Mouse (Mus musculus) limb, embryonic 14.5 days (tissue): ENCODE results near the gene Pde10a. TPM values are rescaled to one million over a fixed set of nuclear protein-coding genes. Genes with fewer than 3 reads are reported as not detected.

Experiments used
- ATAC-seq: fragments of 200-750 bp; cut with Nextera tagmentation; 2 replicates; pipeline ENCODE4 v1.8.0; 2017; ENCODE audit warnings: low read depth, moderate number of reproducible peaks, moderate TSS enrichment; ENCODE audit not compliant: low FRiP score
- DNase-seq: peaks from one replicate; pipeline ENCODE4 v3.0.0-alpha.2; 2015; ENCODE audit warnings: low spot score
- H3K27ac ChIP-seq: fragments of 300-500 bp; sonication (generic); replicated peaks from 2 replicates; pipeline ENCODE4 v1.5.1; 2014; ENCODE audit warnings: low read depth, mild to moderate bottlenecking, low read length, moderate library complexity, mixed read lengths
- H3K27me3 ChIP-seq: fragments of 300-500 bp; sonication (generic); 2 replicates; pipeline ENCODE4 v1.6.1; 2014; ENCODE audit warnings: low read length, mixed read lengths; ENCODE audit not compliant: control insufficient read depth, insufficient read depth
- H3K36me3 ChIP-seq: fragments of 300-500 bp; sonication (generic); 2 replicates; pipeline ENCODE4 v1.6.1; 2014; ENCODE audit warnings: mild to moderate bottlenecking, low read length, moderate library complexity, mixed read lengths; ENCODE audit not compliant: control insufficient read depth, insufficient read depth
- H3K4me1 ChIP-seq: fragments of 300-500 bp; sonication (generic); 2 replicates; pipeline ENCODE4 v1.6.1; 2014; ENCODE audit warnings: antibody characterized with exemption, low read length, mixed read lengths; ENCODE audit not compliant: control insufficient read depth, insufficient read depth
- H3K4me2 ChIP-seq: fragments of 300-500 bp; sonication (generic); replicated peaks from 2 replicates; pipeline ENCODE4 v1.6.1; 2014; ENCODE audit warnings: low read depth, mild to moderate bottlenecking, low read length, moderate library complexity; ENCODE audit not compliant: severe bottlenecking
- H3K4me3 ChIP-seq: fragments of 300-500 bp; sonication (generic); replicated peaks from 2 replicates; pipeline ENCODE4 v1.5.1; 2014; ENCODE audit warnings: low read length
- H3K9ac ChIP-seq: fragments of 300-500 bp; sonication (generic); 2 replicates; pipeline ENCODE4 v1.6.1; 2014; ENCODE audit warnings: mild to moderate bottlenecking, low read depth, low read length, moderate library complexity; ENCODE audit not compliant: severe bottlenecking
- H3K9me3 ChIP-seq: fragments of 300-500 bp; sonication (generic); 2 replicates; pipeline ENCODE4 v1.6.1; 2016; ENCODE audit warnings: low read length; ENCODE audit not compliant: control insufficient read depth
- POLR2A ChIP-seq: fragments of 200-500 bp; IDR thresholded peaks from 2 replicates; pipeline ENCODE4 v1.8.0; 2012; ENCODE audit warnings: inconsistent platforms, mild to moderate bottlenecking, moderate library complexity, borderline replicate concordance; ENCODE audit not compliant: insufficient read depth, insufficient read length; ENCODE audit errors: extremely low read depth
- WGBS: fragments of 180-500 bp; shearing (Covaris S2); extraction: QIAGEN DNeasy Blood & Tissue Kit; methylation state at CpG from one replicate; pipeline ENCODE4 v1.1.7; 2014; 5-methylcytosine and 5-hydroxymethylcytosine counted together
- polyA plus RNA-seq, 2 experiments: library from polyadenylated mRNA; depleted of rRNA in 1 of 2; stranded (reverse) in 1 of 2; unstranded in 1 of 2; fragments of >200 nt; fragmentation: Nextera tagmentation in 1 of 2; extraction: Ambion mirVana in 1 of 2; gene quantifications; 2 replicates each; pipeline versions ENCODE4 v1.2.1 to v1.2.3; 2012 to 2014

The Pde10a gene
- polyA plus RNA-seq, 2 experiments, result 3.8 to 5.0 TPM

DNA sequence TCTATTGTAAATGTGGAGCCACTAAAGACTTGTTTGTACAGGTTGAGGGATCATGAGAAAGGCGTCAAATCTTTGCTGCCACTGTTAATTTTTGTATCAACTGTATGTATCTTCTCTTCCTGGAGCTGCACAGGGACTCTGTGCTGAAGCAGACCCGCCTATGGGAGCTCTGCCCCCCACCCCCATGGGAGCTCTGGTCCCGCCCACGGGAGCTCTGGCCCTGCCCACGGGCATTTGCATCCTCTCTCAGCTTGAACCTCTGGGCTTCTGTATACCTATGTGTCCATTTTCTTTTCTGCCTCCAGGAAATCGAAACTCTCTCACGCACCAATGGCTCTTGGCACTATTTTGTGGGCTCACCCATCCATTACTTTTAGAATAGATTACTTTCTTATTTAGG is 203.5 kb downstream of the Pde10a start:
- no peak overlapping the region for H3K27ac ChIP-seq
- ATAC-seq (no peak), DNase-seq (no peak)
- H3K9ac ChIP-seq, result no peak overlapping the region
- no peak overlapping the region for H3K4me3 ChIP-seq
- H3K9me3 ChIP-seq, result no peaks in the 10 kb centered on the region
- H3K4me2 ChIP-seq, result no peak overlapping the region
- TF ChIP-seq POLR2A, result no peak
- H3K27me3 ChIP-seq, result no peaks in the 10 kb centered on the region
- no peaks in the 10 kb centered on the region for H3K36me3 ChIP-seq
- 49% methylated on average over 7 of the region's 7 CpGs for WGBS
- 0 out of 2 replicates have a peak, but pooled peaks cover 3% of the 10 kb centered on the region for H3K4me1 ChIP-seq

DNA sequence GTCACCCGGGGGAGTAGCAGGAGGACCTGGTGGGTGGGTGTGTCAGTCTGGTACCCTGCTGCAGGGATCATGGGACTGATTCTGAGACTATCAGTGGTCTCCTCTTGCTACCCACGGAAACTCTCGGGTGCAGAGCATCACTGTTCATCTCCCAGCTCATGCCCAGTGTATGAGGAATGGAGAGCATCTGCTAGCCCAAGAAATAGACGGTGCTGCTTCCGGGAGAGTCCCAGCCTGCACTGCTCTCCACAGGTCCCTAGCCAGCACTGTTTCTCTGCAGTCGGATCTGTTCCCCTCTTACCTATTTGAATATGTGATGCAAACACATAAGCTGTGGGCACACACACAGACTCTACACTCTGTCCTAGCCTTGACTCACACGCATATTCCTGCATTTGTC is 204.6 kb downstream of the Pde10a start:
- ATAC-seq, result no peak

DNA sequence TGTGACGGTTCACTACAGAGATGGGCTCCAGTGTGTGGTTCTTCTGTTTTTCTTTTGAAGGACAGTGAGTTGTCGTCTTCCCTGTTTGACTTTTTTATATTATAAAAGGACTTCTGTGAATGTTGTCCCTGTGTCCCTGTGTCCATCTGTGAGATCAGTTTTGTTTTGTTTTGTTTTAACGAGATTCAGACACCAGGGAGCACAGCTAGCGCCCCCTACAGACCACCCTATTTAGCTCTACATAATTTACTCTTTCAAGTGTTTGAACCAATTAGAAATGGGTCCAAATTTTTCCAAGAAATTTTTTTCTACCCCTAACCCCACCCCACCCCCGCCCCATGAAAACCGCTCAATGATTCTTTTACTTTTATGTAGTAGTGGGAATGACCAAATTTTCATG is 205.9 kb downstream of the Pde10a start:
- no peaks in the 10 kb centered on the region for H3K27me3 ChIP-seq
- no peak for ATAC-seq
- H3K4me3 ChIP-seq, result no peak overlapping the region
- H3K36me3 ChIP-seq, result no peaks in the 10 kb centered on the region
- no peak overlapping the region for H3K27ac ChIP-seq
- no peak for TF ChIP-seq POLR2A
- 62% methylated on average over 6 of the region's 6 CpGs for WGBS
- H3K9ac ChIP-seq, result no peak overlapping the region
- no peak overlapping the region for H3K4me2 ChIP-seq
- no peaks in the 10 kb centered on the region for H3K9me3 ChIP-seq
- no peak for DNase-seq
- H3K4me1 ChIP-seq, result no peaks in the 10 kb centered on the region

More for the DNA sequence above, 204.6 kb downstream of the Pde10a start:
- no peak overlapping the region for H3K27ac ChIP-seq
- H3K4me2 ChIP-seq, result no peak overlapping the region
- H3K4me1 ChIP-seq, result no peaks in the 10 kb centered on the region
- no peak for DNase-seq
- 75% methylated on average over 7 of the region's 7 CpGs for WGBS
- no peaks in the 10 kb centered on the region for H3K9me3 ChIP-seq
- H3K4me3 ChIP-seq, result no peak overlapping the region
- no peaks in the 10 kb centered on the region for H3K36me3 ChIP-seq
- no peaks in the 10 kb centered on the region for H3K27me3 ChIP-seq
- no peak for TF ChIP-seq POLR2A
- H3K9ac ChIP-seq, result no peak overlapping the region

DNA sequence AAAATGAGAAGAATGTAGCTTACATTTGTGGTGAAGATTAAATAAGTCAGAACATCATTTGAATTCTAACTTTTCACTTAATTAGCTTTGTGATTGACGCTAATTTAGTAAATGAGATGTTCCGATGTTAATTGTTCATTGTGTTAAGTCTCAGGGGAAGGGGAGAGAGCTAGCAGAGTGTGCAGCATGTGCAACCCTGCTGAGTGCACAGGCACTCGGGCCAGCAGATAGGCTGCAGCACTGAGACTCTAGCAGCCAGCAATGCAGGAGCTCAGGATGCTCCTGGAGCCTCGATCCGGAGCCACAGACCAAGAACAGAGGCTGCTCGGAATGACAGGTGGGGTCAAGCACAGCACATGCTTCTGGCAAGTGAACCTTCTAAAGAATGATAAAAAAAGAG is 211.1 kb downstream of the Pde10a start:
- Histone ChIP-seq H3K4me2 (no peak overlapping the region), H3K4me3 (no peak overlapping the region)
- 79% methylated on average over 6 of the region's 6 CpGs for WGBS

DNA sequence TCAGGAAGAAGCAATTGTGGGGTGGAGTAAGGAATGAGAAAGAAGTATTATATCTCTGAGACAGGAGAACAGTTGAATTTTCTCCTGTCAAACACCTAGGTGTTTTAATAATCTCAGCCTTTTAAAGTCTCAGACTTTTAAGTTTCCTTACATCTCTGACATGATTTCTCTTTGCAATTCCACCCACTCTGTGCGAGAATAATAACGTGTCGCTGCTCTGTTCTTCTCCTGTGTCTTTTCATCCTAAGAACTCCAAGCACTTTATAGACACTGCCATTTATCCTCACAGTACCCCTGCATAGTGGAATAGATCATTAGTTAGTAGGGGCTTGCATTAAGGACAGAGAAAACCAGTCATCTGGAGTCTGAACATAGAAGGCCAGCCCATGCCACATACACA is 217.6 kb downstream of the Pde10a start:
- H3K27me3 ChIP-seq, result no peaks in the 10 kb centered on the region
- no peak overlapping the region for H3K4me3 ChIP-seq
- no peak overlapping the region for H3K4me2 ChIP-seq
- H3K9me3 ChIP-seq, result no peaks in the 10 kb centered on the region
- DNase-seq (no peak), ATAC-seq (no peak)
- no peak for TF ChIP-seq POLR2A
- no peaks in the 10 kb centered on the region for H3K4me1 ChIP-seq
- H3K9ac ChIP-seq, result no peak overlapping the region
- 90% methylated on average over 3 of the region's 3 CpGs for WGBS
- no peaks in the 10 kb centered on the region for H3K36me3 ChIP-seq
- no peak overlapping the region for H3K27ac ChIP-seq

More for the DNA sequence above, 211.1 kb downstream of the Pde10a start:
- DNase-seq (no peak), ATAC-seq (no peak)
- Histone ChIP-seq H3K27ac (no peak overlapping the region), H3K9ac (no peak overlapping the region), H3K9me3 (no peaks in the 10 kb centered on the region), H3K36me3 (no peaks in the 10 kb centered on the region), H3K4me1 (no peaks in the 10 kb centered on the region), H3K27me3 (no peaks in the 10 kb centered on the region)
- no peak for TF ChIP-seq POLR2A

DNA sequence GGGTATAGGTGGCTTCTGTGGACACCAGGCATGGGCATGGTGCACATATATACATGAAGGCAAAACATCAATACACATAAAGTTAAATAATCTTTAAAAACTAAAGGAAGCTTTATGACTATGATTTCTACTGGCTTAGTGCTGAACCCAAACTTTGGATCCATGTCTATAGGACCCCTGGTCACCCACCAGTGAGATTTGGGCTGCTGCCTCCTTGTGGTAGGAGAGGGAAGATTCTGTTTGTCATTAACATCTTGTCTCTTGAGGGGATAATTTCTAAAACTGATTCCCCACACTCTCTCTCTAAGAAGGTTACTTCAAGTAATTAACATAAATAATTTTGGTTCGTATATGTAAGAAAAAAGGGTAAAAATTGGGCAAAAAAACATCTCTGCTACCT is 220.2 kb downstream of the Pde10a start:
- Histone ChIP-seq H3K4me3 (no peak overlapping the region), H3K36me3 (no peaks in the 10 kb centered on the region), H3K27me3 (no peaks in the 10 kb centered on the region), H3K9ac (no peak overlapping the region), H3K4me1 (no peaks in the 10 kb centered on the region), H3K27ac (no peak overlapping the region), H3K4me2 (no peak overlapping the region), H3K9me3 (no peaks in the 10 kb centered on the region)
- no peak for TF ChIP-seq POLR2A
- no peak for ATAC-seq
- WGBS, result 56% methylated on average over 1 of the region's 1 CpGs
- DNase-seq, result no peak
